Mouse (Mus musculus) cerebellum, postnatal 14 days (tissue): ENCODE data around the gene Blvrb.
A peak's percentile ranks its signal among the peaks of the same experiment; 100 is the strongest.

Experiments
- DNase-seq, 2 experiments: peaks; one replicate each; pipeline ENCODE4 v3.0.0; 2021; ENCODE audit warnings: mixed read lengths in 2 of 2

Gene Blvrb

GRCm38 (mm10) chr7:27447419-27448286, at the start of gene Blvrb, which contains the start of gene Sptbn4:
Gene Blvrb, plus strand, starts transcription at chr7:27447978.
Gene Sptbn4, minus strand, starts transcription at chr7:27447686.
- peak; percentile 97 to 98 for DNase-seq

GRCm38 (mm10) chr7:27400545-27400944, 47.2 kb upstream of the Blvrb start:
- no peak for DNase-seq

- peak; percentile 92 to 95 for DNase-seq
Measured at GRCm38 (mm10) chr7:27402675-27403074, 45.1 kb upstream of the Blvrb start.

- peak; percentile 61 to 62 for DNase-seq
Measured at GRCm38 (mm10) chr7:27404203-27404942, 43.4 kb upstream of the Blvrb start.

- no peak for DNase-seq
Measured at GRCm38 (mm10) chr7:27406481-27406880, 41.3 kb upstream of the Blvrb start.

GRCm38 (mm10) chr7:27407816-27408215, 40.0 kb upstream of the Blvrb start:
- DNase-seq = no peak

GRCm38 (mm10) chr7:27408379-27409176, 39.2 kb upstream of the Blvrb start:
- peak; percentile 90 to 92 for DNase-seq

GRCm38 (mm10) chr7:27417151-27417550, 30.6 kb upstream of the Blvrb start:
- no peak for DNase-seq

GRCm38 (mm10) chr7:27419101-27419500, 28.7 kb upstream of the Blvrb start:
- DNase-seq = no peak

- peak; percentile 69 to 85 for DNase-seq
Measured at GRCm38 (mm10) chr7:27423556-27424326, 24.0 kb upstream of the Blvrb start.

GRCm38 (mm10) chr7:27427387-27427786, 20.4 kb upstream of the Blvrb start:
- DNase-seq = peak; percentile 86 to 89

- peak; percentile 47 to 50 for DNase-seq
Measured at GRCm38 (mm10) chr7:27428002-27428401, 19.8 kb upstream of the Blvrb start.

GRCm38 (mm10) chr7:27429135-27429534, 18.6 kb upstream of the Blvrb start:
- DNase-seq = peak in 1 of 2 experiments; percentile 69

GRCm38 (mm10) chr7:27433349-27433748, 14.4 kb upstream of the Blvrb start:
- DNase-seq = no peak

- DNase-seq = no peak
Measured at GRCm38 (mm10) chr7:27433794-27434193, 14.0 kb upstream of the Blvrb start.

GRCm38 (mm10) chr7:27437544-27437943, 10.2 kb upstream of the Blvrb start:
- peak; percentile 43 to 62 for DNase-seq

- peak in 1 of 2 experiments; percentile 27 for DNase-seq
Measured at GRCm38 (mm10) chr7:27440014-27440413, 7.8 kb upstream of the Blvrb start.

- peak; percentile 59 to 62 for DNase-seq
Measured at GRCm38 (mm10) chr7:27446051-27446450, 1.7 kb upstream of the Blvrb start.

- DNase-seq = peak; percentile 78 to 81
Measured at GRCm38 (mm10) chr7:27446521-27447418, 1.0 kb upstream of the Blvrb start.

- peak; percentile 64 to 74 for DNase-seq
Measured at GRCm38 (mm10) chr7:27448421-27449206, 836 bp downstream of the Blvrb start.
